In the genomic region with DNA sequence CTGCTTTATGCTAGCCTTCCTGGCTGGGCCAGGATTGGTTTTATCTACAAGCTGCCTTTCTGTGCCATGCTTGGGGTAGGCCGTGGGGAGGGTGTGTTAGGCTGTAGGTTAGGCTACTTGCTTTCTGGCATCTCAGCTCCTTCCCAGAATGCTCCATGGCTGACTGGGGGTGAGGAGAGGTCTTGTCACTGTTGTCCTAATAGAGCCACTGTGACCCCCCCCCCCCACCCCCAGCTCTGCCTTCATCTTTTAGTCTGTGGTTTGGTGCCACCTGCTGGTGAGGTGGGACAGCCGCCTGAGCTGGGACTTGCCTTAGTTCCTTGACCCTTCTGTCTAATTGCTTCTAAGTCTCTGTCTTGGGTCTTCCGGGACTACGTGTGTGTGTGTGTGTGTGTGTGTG, we compare ENCODE assay signal across 9 mouse cellular contexts. TPM values are rescaled to one million over a fixed set of nuclear protein-coding genes. Genes with fewer than 3 reads are reported as not detected.
DNase-seq lines count a peak whose midpoint lies in the region; ATAC-seq and TF ChIP-seq lines count a peak whose summit lies in the region.
"Had no signal": no experiment of that assay in that cellular context is flagged by ENCODE, and none has a peak within 500 bp of the region (broad histone marks: within the 10 kb centered on the region; RNA-seq: fewer than 3 reads in every experiment).

No protein-coding gene starts in this region.

- no peaks in the 10 kb centered on the region for H3K36me3 ChIP-seq in kidney, adult 2 months (ENCODE audit: control insufficient read depth, insufficient read depth, low read length)
- H3K36me3 ChIP-seq in liver, embryonic 11.5 days (ENCODE audit: control insufficient read depth, insufficient read depth, low read length): no peaks in the 10 kb centered on the region
- H3K36me3 ChIP-seq: lung, embryonic 15.5 days had no signal

- H3K4me3 ChIP-seq in kidney, adult 2 months (ENCODE audit: insufficient read depth, low read depth, low read length): no peak overlapping the region
- no peak overlapping the region for H3K4me3 ChIP-seq in liver, embryonic 11.5 days (ENCODE audit: low read depth, low read length)
- H3K4me3 ChIP-seq: lung, embryonic 15.5 days had no signal

- no peak overlapping the region for H3K9ac ChIP-seq in liver, embryonic 11.5 days (ENCODE audit: low read depth, low read length)
- H3K9ac ChIP-seq: lung, embryonic 15.5 days had no signal

- no peaks in the 10 kb centered on the region for H3K9me3 ChIP-seq in liver, embryonic 11.5 days (ENCODE audit: control insufficient read depth, low read length)
- H3K9me3 ChIP-seq: lung, embryonic 15.5 days had no signal

- peak; percentile 64 for TF ChIP-seq CTCF in kidney, adult 2 months (conservative IDR thresholded peaks at IDR 0.05; ENCODE audit: insufficient read depth, insufficient read length, low read depth, low read length)

- ATAC-seq in liver, embryonic 11.5 days (replicated peaks; ENCODE audit: low FRiP score): no peak

- TF ChIP-seq POLR2A in kidney, adult 2 months (IDR thresholded peaks at IDR 0.05; ENCODE audit: low read depth, low read length): no peak

- no peaks in the 10 kb centered on the region for H3K4me1 ChIP-seq in kidney, adult 2 months (ENCODE audit: control insufficient read depth, insufficient read depth, low read length)
- H3K4me1 ChIP-seq in liver, embryonic 11.5 days (replicated peaks; ENCODE audit: control insufficient read depth, insufficient read depth, low read length): peaks cover 6% of the 10 kb centered on the region; the same call in 1 of the 2 replicates

- 9% methylated on average over 4 of the region's 4 CpGs for WGBS in kidney, adult 2 months
- WGBS in liver, embryonic 11.5 days: 22% methylated on average over 4 of the region's 4 CpGs

- no peak overlapping the region for H3K4me2 ChIP-seq in liver, embryonic 11.5 days
- H3K4me2 ChIP-seq: lung, embryonic 15.5 days had no signal

- H3K27me3 ChIP-seq in kidney, adult 2 months (replicated peaks; ENCODE audit: control insufficient read depth, insufficient read depth, low read length): no peaks in the 10 kb centered on the region
- peaks cover 77% of the 10 kb centered on the region for H3K27me3 ChIP-seq in liver, embryonic 11.5 days (replicated peaks; ENCODE audit: control insufficient read depth, insufficient read depth, low read length)

- intact Hi-C loops in gastrocnemius, postnatal 36 days (cut with DNase I): loop anchor here (1.0 to 10.0 kb wide), 3 partner anchors 28 to 212 kb away; no protein-coding TSS in a partner anchor

- peak; percentile 74 for DNase-seq in urinary bladder, postnatal 14 days (ENCODE audit: low spot score)
- DNase-seq in urinary bladder, postnatal 10 days (ENCODE audit: low spot score): no peak
- DNase-seq in cerebellum, adult 9-11 months: peak; percentile 68
- peak; percentile 54 to 61 for DNase-seq in gastrocnemius, postnatal 36 days
- peak; percentile 75 for DNase-seq in kidney, adult 2 months
- peak; percentile 51 for DNase-seq in liver, embryonic 11.5 days (ENCODE audit: low spot score)
- DNase-seq in neural tube, embryonic 10.5 days (ENCODE audit: extremely low spot score, low spot score): peak; percentile 77
- DNase-seq in thymus, postnatal 25 days: peak; percentile 74

- no peak overlapping the region for H3K27ac ChIP-seq in kidney, adult 2 months (ENCODE audit: insufficient read depth, low read depth, low read length)
- H3K27ac ChIP-seq in liver, embryonic 11.5 days (ENCODE audit: low read depth, low read length): no peak overlapping the region
- H3K27ac ChIP-seq: lung, embryonic 15.5 days had no signal

RNA-seq across cellular contexts. Expression of a gene that starts 6.6 kb away (rescaled TPM):
- total RNA-seq in gastrocnemius, postnatal 36 days (2021): not detected
- 1.5 and 2.3 TPM in 2 replicates for polyA plus RNA-seq in kidney, adult 2 months (2012; rRNA removed)
- polyA plus RNA-seq in liver, embryonic 11.5 days (2014; fragmentation: Nextera tagmentation; extraction: Ambion mirVana): 0.73 and 0.74 TPM in 2 replicates

RNA-seq across cellular contexts. Expression of a gene that starts 6.7 kb away (rescaled TPM):
- total RNA-seq in gastrocnemius, postnatal 36 days (2021): 1 to 10 TPM; 6.3 to 9.1 TPM
- polyA plus RNA-seq in kidney, adult 2 months (2012; rRNA removed): 29.8 and 45.7 TPM in 2 replicates
- polyA plus RNA-seq in liver, embryonic 11.5 days (2014; fragmentation: Nextera tagmentation; extraction: Ambion mirVana): 2.9 and 3.0 TPM in 2 replicates

RNA-seq across cellular contexts. Expression of a gene that starts 15.0 kb away (rescaled TPM):
- 10 to 100 TPM; 32.7 to 33.5 TPM for total RNA-seq in gastrocnemius, postnatal 36 days (2021)
- 58.2 and 63.4 TPM in 2 replicates for polyA plus RNA-seq in kidney, adult 2 months (2012; rRNA removed)
- 30.6 and 34.4 TPM in 2 replicates for polyA plus RNA-seq in liver, embryonic 11.5 days (2014; fragmentation: Nextera tagmentation; extraction: Ambion mirVana)

RNA-seq across cellular contexts. Expression of a gene that starts 36.5 kb away (rescaled TPM):
- total RNA-seq in gastrocnemius, postnatal 36 days (2021): under 1 TPM in 1 of 2 experiments, not detected in 1; 0.10 TPM
- polyA plus RNA-seq in kidney, adult 2 months (2012; rRNA removed): 0.03 and 0.11 TPM in 2 replicates
- polyA plus RNA-seq in liver, embryonic 11.5 days (2014; fragmentation: Nextera tagmentation; extraction: Ambion mirVana): 0.12 and 0.31 TPM in 2 replicates

RNA-seq across cellular contexts. Expression of a gene that starts 36.8 kb away (rescaled TPM):
- 10 to 100 TPM; 10.9 to 12.6 TPM for total RNA-seq in gastrocnemius, postnatal 36 days (2021)
- 22.8 and 25.5 TPM in 2 replicates for polyA plus RNA-seq in kidney, adult 2 months (2012; rRNA removed)
- 41.4 and 44.7 TPM in 2 replicates for polyA plus RNA-seq in liver, embryonic 11.5 days (2014; fragmentation: Nextera tagmentation; extraction: Ambion mirVana)
